Mouse (Mus musculus): ENCODE results near the gene Dlk1. TPM values are rescaled to one million over a fixed set of nuclear protein-coding genes. Genes with fewer than 3 reads are reported as not detected.

The Dlk1 gene
- polyA plus RNA-seq, 1 experiment: 5.2 TPM

- TF ChIP-seq GATA1 (IDR thresholded peaks at IDR 0.05; ENCODE audit: low read length) (no peak), TAL1 (IDR thresholded peaks at IDR 0.05; ENCODE audit: low read length) (no peak)
- Histone ChIP-seq H3K4me1 (ENCODE audit: control insufficient read depth) (peaks cover under 1% of the 10 kb centered on the region; the same call in 1 of the 2 replicates), H3K4me3 (replicated peaks) (no peak overlapping the region), H3K9me3 (ENCODE audit: control insufficient read depth, low read length) (no peaks in the 10 kb centered on the region), H3K27me3 (ENCODE audit: control insufficient read depth) (no peaks in the 10 kb centered on the region), H3K36me3 (ENCODE audit: control insufficient read depth) (no peaks in the 10 kb centered on the region)
These were observed 35.9 kb upstream of the Dlk1 start for GRCm38 (mm10) chr12:109416681-109417080.

DNA sequence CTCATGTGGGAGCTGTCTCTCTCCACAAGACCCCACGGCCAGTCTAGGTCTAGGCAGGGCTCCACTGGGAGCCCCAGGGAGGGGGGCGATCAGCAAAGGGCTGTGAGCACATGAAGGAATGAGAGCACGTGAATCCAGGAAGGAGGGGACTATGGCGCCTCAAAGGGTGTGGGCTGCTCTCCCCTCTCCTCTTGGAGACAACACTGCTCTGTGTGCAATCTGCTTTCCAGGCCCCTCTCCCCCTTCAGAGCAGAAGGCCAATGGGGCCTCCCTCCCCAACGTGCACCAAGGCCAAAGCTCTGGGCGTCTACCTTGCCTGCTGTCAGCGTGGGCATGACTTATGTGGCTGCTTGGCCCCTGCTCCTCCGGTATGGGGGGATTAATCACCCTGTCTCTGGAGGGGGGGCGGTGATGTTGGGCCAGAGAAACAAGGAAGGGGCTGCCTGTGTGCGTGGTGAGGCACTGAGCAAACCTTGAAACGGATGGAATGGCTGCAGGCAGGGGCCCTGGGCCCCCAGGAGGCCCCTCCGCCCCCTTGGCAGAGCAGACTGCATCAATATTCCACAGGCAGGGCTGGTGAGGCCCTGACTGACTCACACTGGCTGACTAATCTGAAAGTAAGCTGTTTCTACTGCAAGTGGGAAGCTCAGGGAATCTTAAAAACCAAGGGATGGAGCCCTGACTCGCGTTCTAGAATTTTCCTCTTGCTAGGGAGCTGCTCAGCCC lies 35.0 kb upstream of the Dlk1 start:
- no peaks in the 10 kb centered on the region for H3K36me3 ChIP-seq (ENCODE audit: control insufficient read depth)
- H3K27me3 ChIP-seq (ENCODE audit: control insufficient read depth): no peaks in the 10 kb centered on the region
- H3K4me1 ChIP-seq (ENCODE audit: control insufficient read depth): no peaks in the 10 kb centered on the region; the same call in 1 of the 2 replicates
- H3K4me3 ChIP-seq (replicated peaks): no peak overlapping the region
- TF ChIP-seq GATA1 (IDR thresholded peaks at IDR 0.05; ENCODE audit: low read length) (no peak), TAL1 (IDR thresholded peaks at IDR 0.05; ENCODE audit: low read length) (no peak)
- no peaks in the 10 kb centered on the region for H3K9me3 ChIP-seq (ENCODE audit: control insufficient read depth, low read length)

DNA sequence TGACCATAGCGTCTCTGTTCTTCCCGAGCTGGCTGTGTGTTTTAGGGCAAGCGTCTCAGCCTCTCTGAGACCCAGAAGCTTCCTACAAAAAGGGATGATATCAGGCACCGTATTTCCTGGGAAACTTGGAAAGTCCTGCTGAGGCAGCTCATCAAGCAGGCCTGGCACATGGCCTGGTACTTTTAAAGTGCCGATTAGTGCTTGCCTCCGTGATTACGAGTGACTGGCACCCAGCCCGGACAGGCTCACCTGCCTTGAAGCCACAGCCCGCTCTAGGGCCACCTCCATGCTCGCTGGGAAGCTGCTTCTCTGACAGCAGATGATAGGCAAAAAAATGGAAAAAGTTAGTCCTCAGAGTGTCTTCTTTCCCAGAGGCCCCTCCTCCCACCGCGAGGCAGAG lies 32.6 kb upstream of the Dlk1 start:
- Histone ChIP-seq H3K9me3 (ENCODE audit: control insufficient read depth, low read length) (no peaks in the 10 kb centered on the region), H3K4me1 (ENCODE audit: control insufficient read depth) (no peaks in the 10 kb centered on the region; the same call in 1 of the 2 replicates), H3K4me3 (replicated peaks) (no peak overlapping the region), H3K27me3 (ENCODE audit: control insufficient read depth) (no peaks in the 10 kb centered on the region), H3K36me3 (ENCODE audit: control insufficient read depth) (no peaks in the 10 kb centered on the region)
- TF ChIP-seq GATA1 (IDR thresholded peaks at IDR 0.05; ENCODE audit: low read length) (no peak), TAL1 (IDR thresholded peaks at IDR 0.05; ENCODE audit: low read length) (no peak)

DNA sequence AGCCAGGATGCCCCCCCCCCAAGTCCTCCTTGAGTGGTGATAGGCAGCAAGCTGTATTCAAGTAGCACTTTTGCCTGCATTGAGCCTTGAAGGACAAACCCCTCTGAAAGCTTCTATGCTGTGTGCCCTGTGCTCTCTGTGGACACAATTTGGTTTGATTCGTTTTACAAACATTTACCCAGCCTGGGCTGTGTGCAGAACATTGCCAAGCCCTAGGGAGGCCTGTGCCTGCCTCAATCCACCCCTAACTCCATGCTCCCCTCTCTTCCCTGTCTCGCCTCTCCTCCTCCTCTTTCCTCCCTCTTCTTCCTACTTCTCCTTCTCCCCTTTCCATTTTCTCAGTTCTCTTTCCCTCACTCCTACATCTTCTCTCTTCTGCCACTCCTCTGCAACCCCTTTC lies 29.5 kb upstream of the Dlk1 start:
- TF ChIP-seq TAL1 (IDR thresholded peaks at IDR 0.05; ENCODE audit: low read length): no peak
- no peak for TF ChIP-seq GATA1 (IDR thresholded peaks at IDR 0.05; ENCODE audit: low read length)
- Histone ChIP-seq H3K4me1 (ENCODE audit: control insufficient read depth) (no peaks in the 10 kb centered on the region), H3K36me3 (ENCODE audit: control insufficient read depth) (no peaks in the 10 kb centered on the region), H3K9me3 (ENCODE audit: control insufficient read depth, low read length) (no peaks in the 10 kb centered on the region), H3K27me3 (ENCODE audit: control insufficient read depth) (no peaks in the 10 kb centered on the region), H3K4me3 (replicated peaks) (no peak overlapping the region)

- H3K27me3 ChIP-seq (ENCODE audit: control insufficient read depth): no peaks in the 10 kb centered on the region
- TF ChIP-seq TAL1 (IDR thresholded peaks at IDR 0.05; ENCODE audit: low read length): no peak
These were observed 28.8 kb upstream of the Dlk1 start for GRCm38 (mm10) chr12:109423716-109424429.

DNA sequence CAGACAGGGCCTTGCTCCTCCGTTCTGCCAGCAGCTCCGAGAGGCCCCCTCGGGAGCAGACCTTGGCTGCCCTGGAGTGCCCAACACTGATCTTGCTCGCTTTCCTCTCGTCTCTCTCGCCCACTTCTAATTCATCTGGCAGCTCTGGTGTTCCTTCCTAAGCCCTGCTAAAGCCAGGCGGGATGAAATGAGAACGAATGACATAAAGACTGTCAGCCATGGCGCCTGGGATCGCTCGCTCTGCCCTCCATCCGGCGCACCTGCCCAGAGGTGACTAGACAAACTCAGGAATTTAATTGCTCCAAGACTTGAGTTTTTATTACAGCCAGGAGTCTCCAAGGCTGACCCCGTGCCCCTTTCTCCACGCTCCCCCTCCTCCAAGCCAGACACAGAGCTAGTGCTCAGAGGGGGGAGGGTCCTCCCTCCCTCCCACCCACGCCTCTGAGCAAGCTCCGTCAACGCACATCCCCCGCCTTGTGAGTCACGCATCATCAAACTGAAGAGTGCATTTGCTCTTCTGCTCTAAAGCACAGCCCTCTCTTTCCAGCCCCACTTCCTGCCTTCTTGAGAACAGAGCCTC lies 27.8 kb upstream of the Dlk1 start:
- Histone ChIP-seq H3K9me3 (ENCODE audit: control insufficient read depth, low read length) (no peaks in the 10 kb centered on the region), H3K27me3 (ENCODE audit: control insufficient read depth) (no peaks in the 10 kb centered on the region), H3K4me3 (replicated peaks) (no peak overlapping the region), H3K4me1 (ENCODE audit: control insufficient read depth) (no peaks in the 10 kb centered on the region), H3K36me3 (ENCODE audit: control insufficient read depth) (no peaks in the 10 kb centered on the region)
- no peak for TF ChIP-seq TAL1 (IDR thresholded peaks at IDR 0.05; ENCODE audit: low read length)
- no peak for TF ChIP-seq GATA1 (IDR thresholded peaks at IDR 0.05; ENCODE audit: low read length)

More at GRCm38 (mm10) chr12:109423716-109424429, 28.8 kb upstream of the Dlk1 start:
- Histone ChIP-seq H3K4me3 (replicated peaks) (no peak overlapping the region), H3K36me3 (ENCODE audit: control insufficient read depth) (no peaks in the 10 kb centered on the region), H3K4me1 (ENCODE audit: control insufficient read depth) (no peaks in the 10 kb centered on the region), H3K9me3 (ENCODE audit: control insufficient read depth, low read length) (no peaks in the 10 kb centered on the region)

- Histone ChIP-seq H3K4me1 (ENCODE audit: control insufficient read depth) (no peaks in the 10 kb centered on the region), H3K4me3 (replicated peaks) (no peak overlapping the region), H3K36me3 (ENCODE audit: control insufficient read depth) (no peaks in the 10 kb centered on the region), H3K27me3 (ENCODE audit: control insufficient read depth) (no peaks in the 10 kb centered on the region), H3K9me3 (ENCODE audit: control insufficient read depth, low read length) (no peaks in the 10 kb centered on the region)
- TF ChIP-seq GATA1 (IDR thresholded peaks at IDR 0.05; ENCODE audit: low read length): no peak
- no peak for TF ChIP-seq TAL1 (IDR thresholded peaks at IDR 0.05; ENCODE audit: low read length)
These were observed 26.6 kb upstream of the Dlk1 start for GRCm38 (mm10) chr12:109425982-109426381.

GRCm38 (mm10) chr12:109432475-109433130 lies 20.0 kb upstream of the Dlk1 start:
- TF ChIP-seq TAL1 (IDR thresholded peaks at IDR 0.05; ENCODE audit: low read length) (no peak), GATA1 (IDR thresholded peaks at IDR 0.05; ENCODE audit: low read length) (no peak)
- Histone ChIP-seq H3K9me3 (ENCODE audit: control insufficient read depth, low read length) (peaks cover 2% of the 10 kb centered on the region; the same call in 1 of the 2 replicates), H3K36me3 (ENCODE audit: control insufficient read depth) (no peaks in the 10 kb centered on the region), H3K4me1 (ENCODE audit: control insufficient read depth) (peaks cover 16% of the 10 kb centered on the region), H3K27me3 (ENCODE audit: control insufficient read depth) (no peaks in the 10 kb centered on the region), H3K4me3 (replicated peaks) (no peak overlapping the region)

DNA sequence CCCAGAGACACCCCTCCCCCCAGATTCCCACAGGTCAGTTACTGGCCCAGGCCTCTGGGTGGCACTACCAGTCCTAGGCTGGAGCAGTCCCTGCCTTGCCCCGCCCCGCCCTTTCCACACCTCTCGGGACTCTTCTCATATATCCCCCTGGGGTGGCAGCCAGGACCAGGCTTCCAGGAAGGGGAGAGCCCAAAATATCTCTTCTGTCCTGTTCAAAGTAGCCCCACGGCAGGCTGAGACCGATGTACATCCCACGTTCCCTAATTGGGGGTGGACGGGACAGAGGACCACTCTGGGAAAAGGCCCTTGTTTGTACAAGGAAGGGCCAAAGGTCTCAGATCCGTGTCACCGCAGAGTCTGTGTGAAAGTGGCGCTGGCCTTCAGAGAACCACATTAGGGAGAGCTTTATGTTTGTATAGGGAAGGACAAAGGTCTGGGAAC lies 16.2 kb upstream of the Dlk1 start:
- peaks cover 30% of the 10 kb centered on the region for H3K4me1 ChIP-seq (ENCODE audit: control insufficient read depth)

More for the DNA sequence above, 16.2 kb upstream of the Dlk1 start:
- no peak for TF ChIP-seq TAL1 (IDR thresholded peaks at IDR 0.05; ENCODE audit: low read length)
- no peak for TF ChIP-seq GATA1 (IDR thresholded peaks at IDR 0.05; ENCODE audit: low read length)
- no peaks in the 10 kb centered on the region for H3K36me3 ChIP-seq (ENCODE audit: control insufficient read depth)
- no peak overlapping the region for H3K4me3 ChIP-seq (replicated peaks)
- peaks cover 2% of the 10 kb centered on the region; the same call in 1 of the 2 replicates for H3K9me3 ChIP-seq (ENCODE audit: control insufficient read depth, low read length)
- no peaks in the 10 kb centered on the region for H3K27me3 ChIP-seq (ENCODE audit: control insufficient read depth)
